Mouse (Mus musculus): ENCODE measurements around the gene Zfp750.

The Zfp750 gene

GRCm38 (mm10) chr11:121490651-121491050, 28.5 kb downstream of the Zfp750 start:
- in situ Hi-C loops (cut with MboI; ENCODE audit: low pct_unique_long_range_greater_than_20kb in 1 of 2, low sequenced_read_pairs in 2 of 2, unreplicated experiment in 1 of 2) = no loop called here

GRCm38 (mm10) chr11:121485882-121486281, 33.3 kb downstream of the Zfp750 start:
- in situ Hi-C loops (cut with MboI; ENCODE audit: low pct_unique_long_range_greater_than_20kb in 1 of 2, low sequenced_read_pairs in 2 of 2, unreplicated experiment in 1 of 2) = no loop called here

GRCm38 (mm10) chr11:121481129-121481528, 38.0 kb downstream of the Zfp750 start:
- in situ Hi-C loops (cut with MboI; ENCODE audit: low pct_unique_long_range_greater_than_20kb in 1 of 2, low sequenced_read_pairs in 2 of 2, unreplicated experiment in 1 of 2) = no loop called here

GRCm38 (mm10) chr11:121479476-121480203, 39.5 kb downstream of the Zfp750 start:
- in situ Hi-C loops (cut with MboI; ENCODE audit: low pct_unique_long_range_greater_than_20kb in 1 of 2, low sequenced_read_pairs in 2 of 2, unreplicated experiment in 1 of 2) = no loop called here

- in situ Hi-C loops (cut with MboI; ENCODE audit: low pct_unique_long_range_greater_than_20kb in 1 of 2, low sequenced_read_pairs in 2 of 2, unreplicated experiment in 1 of 2) = no loop called here
Measured at GRCm38 (mm10) chr11:121475699-121476415, 43.3 kb downstream of the Zfp750 start.

GRCm38 (mm10) chr11:121474831-121475230, 44.3 kb downstream of the Zfp750 start:
- in situ Hi-C loops (cut with MboI; ENCODE audit: low pct_unique_long_range_greater_than_20kb in 1 of 2, low sequenced_read_pairs in 2 of 2, unreplicated experiment in 1 of 2) = no loop called here

GRCm38 (mm10) chr11:121467408-121467807, 51.7 kb downstream of the Zfp750 start:
- in situ Hi-C loops (cut with MboI; ENCODE audit: low pct_unique_long_range_greater_than_20kb in 1 of 2, low sequenced_read_pairs in 2 of 2, unreplicated experiment in 1 of 2) = no loop called here

Data from mouse embryonic stem cell (cell line).